Mouse (Mus musculus) layer of hippocampus, postnatal 10 days (tissue): ENCODE measurements around the gene Il12rb1. TPM values are rescaled to one million over a fixed set of nuclear protein-coding genes. Genes with fewer than 3 reads are reported as not detected.
A peak's percentile ranks its signal among the peaks of the same experiment; 100 is the strongest.

ENCODE experiments used
- DNase-seq, 2 experiments: peaks; one replicate each; pipeline ENCODE4 v3.0.0; 2021; ENCODE audit warnings: low spot score in 2 of 2
- total RNA-seq, 2 experiments: library from RNA; stranded (reverse); gene quantifications; 2 replicates each; pipeline ENCODE4 v1.2.3; 2021

Il12rb1 gene
- total RNA-seq, 2 experiments from 2014 or later, result 0.30 to 0.38 TPM

GRCm38 (mm10) chr8:70773410-70773809 lies 34.8 kb upstream of the Il12rb1 start:
- no peak for DNase-seq

- DNase-seq, result peak in 1 of 2 experiments; percentile 78
Measured at GRCm38 (mm10) chr8:70773833-70774232, 34.4 kb upstream of the Il12rb1 start.

GRCm38 (mm10) chr8:70774740-70775139 lies 33.5 kb upstream of the Il12rb1 start:
- DNase-seq, result no peak

DNA sequence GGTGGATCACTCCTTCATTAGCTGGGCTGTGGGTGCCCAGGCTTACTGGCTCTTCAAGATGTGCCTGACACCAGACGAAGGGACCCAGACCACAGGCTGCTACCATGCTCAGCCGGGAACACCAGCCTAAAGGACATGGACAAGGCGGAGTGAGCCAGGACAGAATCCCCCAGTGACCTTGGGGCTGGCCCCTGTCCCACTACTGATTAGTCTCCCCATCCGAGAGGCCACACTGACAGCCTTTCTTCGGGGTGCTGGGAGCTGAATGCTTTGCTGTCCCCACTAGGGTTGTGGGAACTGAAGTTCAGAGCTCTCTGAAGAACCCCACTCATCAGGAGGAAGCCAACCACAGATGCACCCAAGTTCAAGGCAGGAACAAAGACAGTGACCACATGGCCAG lies 33.0 kb upstream of the Il12rb1 start:
- no peak for DNase-seq

- DNase-seq, result no peak
Measured at GRCm38 (mm10) chr8:70775851-70776495, 32.3 kb upstream of the Il12rb1 start.

DNA sequence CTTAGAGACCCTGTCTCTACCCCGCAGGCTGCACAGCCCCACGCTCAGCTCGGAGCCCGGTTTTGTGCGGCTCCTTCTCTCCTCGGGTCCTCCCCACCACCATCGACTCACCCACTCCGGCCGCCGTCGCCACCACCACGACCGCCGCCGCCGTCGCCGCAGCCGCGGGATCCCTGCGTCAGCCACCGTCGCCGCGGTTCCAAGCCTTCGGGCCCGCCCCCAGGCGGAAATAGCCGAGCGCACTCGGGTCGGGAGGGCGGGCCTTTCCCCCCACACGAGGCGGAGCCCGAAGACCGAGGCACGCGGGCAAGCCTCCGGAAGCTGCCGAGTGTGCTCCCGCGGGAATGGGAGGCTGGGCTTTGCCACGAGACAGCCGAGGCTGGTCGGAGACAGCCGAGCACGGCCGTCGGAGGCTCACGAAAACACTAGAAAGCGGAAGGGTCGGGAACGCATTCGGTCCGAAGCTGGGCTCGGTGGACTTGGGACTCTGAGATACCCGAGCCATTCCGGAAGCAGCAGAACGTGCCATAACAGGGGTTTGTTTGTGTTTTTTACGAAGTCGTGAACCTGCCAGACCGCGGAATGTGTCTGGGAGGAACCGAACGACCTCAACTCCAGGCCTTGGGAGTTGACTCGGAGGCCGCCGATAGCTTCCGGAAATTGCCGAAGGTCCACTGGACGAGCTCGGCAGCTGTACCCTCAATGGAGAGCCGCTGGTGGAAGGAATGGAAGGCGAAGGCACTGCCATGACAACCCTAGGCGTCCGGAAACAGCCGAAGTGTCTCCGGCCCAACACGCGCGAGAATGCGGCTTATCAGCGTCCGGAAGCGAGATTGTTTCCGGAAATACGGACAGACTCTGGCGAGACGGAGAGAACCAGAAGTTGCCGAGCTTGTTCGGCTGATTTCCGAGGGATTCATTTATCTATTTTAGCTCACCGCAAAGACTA lies 31.5 kb upstream of the Il12rb1 start, which contains the start of gene Pik3r2:
Pik3r2 (minus strand) TSS at position 218 of the 949 bp plus-strand sequence.
- peak; percentile 99 to 100 for DNase-seq

DNA sequence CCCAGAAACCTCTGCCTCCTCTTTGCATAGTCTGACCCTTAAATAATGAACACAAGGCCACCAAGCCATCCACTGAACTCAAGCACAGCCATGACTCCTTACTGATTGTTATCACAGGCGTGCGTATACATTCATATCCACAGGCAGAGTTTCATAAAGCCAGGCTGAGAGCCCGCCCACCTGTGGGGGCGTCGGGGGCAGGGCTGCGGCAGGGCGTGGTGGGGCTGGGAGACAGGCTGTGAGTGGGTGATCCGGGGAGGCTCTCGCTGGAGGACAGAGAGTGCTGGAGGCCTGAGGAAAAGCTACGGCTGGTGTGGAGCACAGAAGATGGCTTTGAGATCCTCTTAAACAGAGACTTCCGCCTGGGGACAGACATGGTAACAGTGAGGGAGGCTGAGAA lies 28.2 kb upstream of the Il12rb1 start:
- no peak for DNase-seq

DNA sequence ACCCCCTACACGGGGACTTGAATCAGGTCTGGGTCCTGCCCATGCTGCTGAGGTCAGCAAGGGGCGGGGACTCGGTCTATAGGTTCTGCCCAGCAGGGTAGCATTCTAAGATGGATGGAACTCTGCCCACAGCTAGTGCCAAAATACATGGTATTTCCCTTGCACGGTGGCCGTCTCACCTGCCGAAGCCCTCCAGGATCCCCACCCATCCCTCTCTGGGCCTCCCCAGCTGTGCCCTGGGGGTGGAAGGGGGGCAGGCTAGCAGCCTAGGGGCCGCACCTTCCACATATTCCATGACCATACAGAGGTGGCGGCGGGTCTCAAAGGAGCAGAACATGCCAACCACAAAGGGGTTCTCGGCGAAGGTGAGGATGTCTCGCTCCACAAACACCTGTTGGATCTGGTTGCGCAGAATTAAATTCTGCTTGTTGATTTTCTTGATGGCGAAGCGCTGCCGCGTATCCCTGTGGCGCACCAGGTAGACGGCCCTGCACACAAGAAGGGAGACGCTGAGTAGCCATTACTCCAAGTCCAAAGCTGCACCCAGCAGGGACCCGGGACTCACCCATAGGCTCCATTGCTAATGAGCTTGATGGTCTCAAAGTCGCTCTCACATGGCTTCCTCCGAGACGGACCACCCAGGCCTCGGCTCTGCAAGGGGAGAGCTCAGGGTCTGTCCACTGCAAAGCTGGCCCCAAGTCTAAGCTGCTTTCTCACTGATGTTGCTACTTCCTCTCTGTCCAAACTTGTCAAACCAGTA lies 21.8 kb upstream of the Il12rb1 start:
- no peak for DNase-seq

- DNase-seq, result no peak
Measured at GRCm38 (mm10) chr8:70787051-70787445, 21.2 kb upstream of the Il12rb1 start.

- DNase-seq, result no peak
Measured at GRCm38 (mm10) chr8:70787941-70788667, 20.1 kb upstream of the Il12rb1 start.

- DNase-seq, result no peak
Measured at GRCm38 (mm10) chr8:70789046-70789445, 19.2 kb upstream of the Il12rb1 start.

- DNase-seq, result peak in 1 of 2 experiments; percentile 36
Measured at GRCm38 (mm10) chr8:70790846-70791245, 17.4 kb upstream of the Il12rb1 start.

GRCm38 (mm10) chr8:70791294-70791701 lies 17.0 kb upstream of the Il12rb1 start:
- DNase-seq, result peak in 1 of 2 experiments; percentile 55

DNA sequence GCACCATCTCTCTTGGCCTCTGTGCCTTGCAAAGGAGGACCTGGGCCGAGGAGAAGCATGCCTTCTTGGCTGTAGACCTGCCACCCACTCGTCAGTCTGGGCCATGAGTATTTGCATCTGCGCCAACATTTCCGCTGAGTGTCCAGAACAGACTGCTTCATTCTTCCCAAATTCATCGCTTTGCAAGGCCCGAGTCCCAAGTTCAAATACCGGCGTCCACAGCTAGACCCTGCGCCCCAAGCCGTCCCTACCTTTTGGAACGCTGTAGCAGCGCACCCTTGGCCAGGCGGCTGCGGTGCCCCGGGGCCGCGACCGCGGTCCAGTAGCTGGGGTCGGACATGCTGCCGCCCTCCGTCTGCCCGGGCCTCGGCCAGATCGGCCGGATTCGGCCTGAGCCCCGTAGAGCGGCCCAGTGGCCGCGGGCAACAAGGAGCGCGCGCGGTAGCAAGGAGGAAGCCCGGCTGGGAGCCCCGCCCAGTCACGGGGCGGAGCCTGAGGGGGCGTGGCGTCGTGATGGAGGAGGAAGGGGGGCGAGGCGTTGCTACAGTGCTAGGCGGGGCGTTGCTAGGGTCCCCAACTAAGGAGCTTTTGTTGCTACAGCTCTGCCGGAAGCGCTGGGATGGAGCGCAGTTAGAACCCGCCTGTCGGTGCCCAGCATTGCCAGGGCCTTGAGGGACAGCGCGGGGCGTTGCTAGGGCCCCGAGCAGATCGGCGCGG lies 16.1 kb upstream of the Il12rb1 start:
- peak; percentile 99 for DNase-seq

GRCm38 (mm10) chr8:70792700-70793099 lies 15.5 kb upstream of the Il12rb1 start:
- no peak for DNase-seq

DNA sequence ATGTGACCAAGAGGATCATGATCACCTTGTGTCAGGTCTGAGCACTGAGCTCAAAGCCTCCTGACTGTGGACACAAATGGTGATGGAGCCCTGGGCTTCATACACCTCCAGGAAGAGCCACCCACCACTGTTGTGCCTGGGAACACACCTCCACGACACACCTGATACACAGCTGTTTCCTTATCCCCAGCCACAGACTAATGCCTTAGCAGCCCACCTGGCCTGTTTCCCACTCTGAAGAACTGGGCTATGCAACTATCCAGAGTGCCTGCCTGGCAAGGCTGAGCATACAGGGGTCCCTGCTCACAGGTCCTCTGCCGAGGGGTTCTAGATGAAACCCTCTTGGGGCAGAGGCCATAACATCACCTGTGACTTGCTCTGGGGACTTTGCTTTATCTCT lies 14.0 kb upstream of the Il12rb1 start:
- no peak for DNase-seq

- no peak for DNase-seq
Measured at GRCm38 (mm10) chr8:70795370-70795769, 12.9 kb upstream of the Il12rb1 start.

- no peak for DNase-seq
Measured at GRCm38 (mm10) chr8:70796403-70797080, 11.7 kb upstream of the Il12rb1 start.
